Mouse (Mus musculus) heart, postnatal 10 days (tissue): Measurements from ENCODE around the gene March4. TPM values are rescaled to one million over a fixed set of nuclear protein-coding genes. Genes with fewer than 3 reads are reported as not detected.

Source experiments
- DNase-seq, 2 experiments: peaks; one replicate each; pipeline ENCODE4 v3.0.0; 2021
- intact Hi-C: fragments of 180-260 bp; cut with DNase I; formaldehyde crosslinking; loops from one replicate; pipeline ENCODE4 v1.15.1; 2025
- total RNA-seq, 2 experiments: library from RNA; stranded (reverse); gene quantifications; 2 replicates each; pipeline ENCODE4 v1.2.3; 2021

March4 gene
- total RNA-seq, 2 experiments from 2014 or later: not detected

- no peak for DNase-seq
- intact Hi-C loops: no loop called here
Observed at GRCm38 (mm10) chr1:72454733-72455201, 82.0 kb downstream of the March4 start.

- intact Hi-C loops: no loop called here
- DNase-seq: no peak
Observed at GRCm38 (mm10) chr1:72452839-72453238, 83.9 kb downstream of the March4 start.

- DNase-seq: no peak
- intact Hi-C loops: no loop called here
Observed at GRCm38 (mm10) chr1:72450790-72451189, 85.9 kb downstream of the March4 start.

- intact Hi-C loops: no loop called here
- DNase-seq: no peak
Observed at GRCm38 (mm10) chr1:72449752-72450151, 87.0 kb downstream of the March4 start.

GRCm38 (mm10) chr1:72442747-72443146 is 94.0 kb downstream of the March4 start:
- intact Hi-C loops: no loop called here
- DNase-seq: no peak

- DNase-seq: peak; percentile 5 to 14
- intact Hi-C loops: no loop called here
Observed at GRCm38 (mm10) chr1:72439146-72439545, 97.6 kb downstream of the March4 start.

GRCm38 (mm10) chr1:72436967-72437366 is 99.8 kb downstream of the March4 start:
- intact Hi-C loops: no loop called here
- DNase-seq: no peak

- intact Hi-C loops: no loop called here
- DNase-seq: no peak
Observed at GRCm38 (mm10) chr1:72434510-72434909, 102.2 kb downstream of the March4 start.

GRCm38 (mm10) chr1:72432579-72432978 is 104.2 kb downstream of the March4 start:
- intact Hi-C loops: no loop called here
- no peak for DNase-seq

GRCm38 (mm10) chr1:72429107-72429807 is 107.5 kb downstream of the March4 start:
- DNase-seq: no peak
- intact Hi-C loops: no loop called here

GRCm38 (mm10) chr1:72428526-72428925 is 108.2 kb downstream of the March4 start:
- DNase-seq: no peak
- intact Hi-C loops: no loop called here

GRCm38 (mm10) chr1:72426456-72426855 is 110.3 kb downstream of the March4 start:
- intact Hi-C loops: no loop called here
- DNase-seq: no peak

- intact Hi-C loops: no loop called here
- DNase-seq: no peak
Observed at GRCm38 (mm10) chr1:72422121-72422520, 114.6 kb downstream of the March4 start.

GRCm38 (mm10) chr1:72420220-72420619 is 116.5 kb downstream of the March4 start:
- intact Hi-C loops: no loop called here
- no peak for DNase-seq

- intact Hi-C loops: no loop called here
- DNase-seq: no peak
Observed at GRCm38 (mm10) chr1:72418744-72419655, 117.7 kb downstream of the March4 start.

- DNase-seq: no peak
- intact Hi-C loops: no loop called here
Observed at GRCm38 (mm10) chr1:72414561-72415253, 122.0 kb downstream of the March4 start.

- DNase-seq: no peak
- intact Hi-C loops: no loop called here
Observed at GRCm38 (mm10) chr1:72414133-72414532, 122.6 kb downstream of the March4 start.

- intact Hi-C loops: no loop called here
- DNase-seq: no peak
Observed at GRCm38 (mm10) chr1:72413205-72413604, 123.5 kb downstream of the March4 start.

GRCm38 (mm10) chr1:72411108-72411507 is 125.6 kb downstream of the March4 start:
- intact Hi-C loops: no loop called here
- no peak for DNase-seq

GRCm38 (mm10) chr1:72409936-72410335 is 126.8 kb downstream of the March4 start:
- intact Hi-C loops: no loop called here
- no peak for DNase-seq

- intact Hi-C loops: no loop called here
- DNase-seq: no peak
Observed at GRCm38 (mm10) chr1:72406505-72407079, 130.1 kb downstream of the March4 start.
